9 mouse cellular contexts compared by ENCODE assay signal in the genomic region with DNA sequence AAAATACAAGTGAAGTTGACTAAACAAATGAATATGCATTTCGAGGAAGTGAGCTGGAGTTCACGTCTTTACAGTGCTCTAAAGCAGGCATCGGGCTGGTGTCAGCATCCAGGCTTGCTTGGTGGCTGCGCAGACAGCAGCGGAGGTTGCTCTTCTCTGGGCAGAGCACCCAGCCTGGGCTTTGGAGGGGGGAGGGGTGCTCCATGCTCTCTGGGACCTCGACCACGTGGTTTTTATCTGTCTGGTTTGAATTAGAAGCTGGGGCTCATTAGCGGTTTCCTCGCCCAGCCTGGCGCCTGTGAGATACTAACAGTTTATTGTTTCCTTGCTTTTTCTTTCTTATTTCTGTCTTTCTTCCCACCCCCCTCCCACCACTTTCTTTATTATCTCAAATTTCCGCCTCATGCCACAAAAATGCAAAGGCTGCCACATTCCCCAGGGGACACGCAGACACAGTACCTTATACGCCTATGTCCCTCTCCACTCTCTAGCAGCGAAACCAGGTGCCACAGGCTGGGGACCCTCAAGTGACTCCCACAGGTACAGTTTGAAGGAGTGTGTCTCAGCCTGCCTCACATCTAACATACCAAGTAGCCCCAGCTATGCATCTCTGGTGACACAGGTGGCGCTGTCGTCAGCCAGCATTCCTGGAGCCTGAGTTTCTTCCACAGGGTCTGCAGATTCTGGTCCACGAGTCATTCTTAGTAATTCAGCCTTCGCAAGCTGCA. TPM values are rescaled to one million over a fixed set of nuclear protein-coding genes. Genes with fewer than 3 reads are reported as not detected.
DNase-seq lines count a peak whose midpoint lies in the region; ATAC-seq and TF ChIP-seq lines count a peak whose summit lies in the region.
"Had no signal": no experiment of that assay in that cellular context is flagged by ENCODE, and none has a peak within 500 bp of the region (broad histone marks: within the 10 kb centered on the region; RNA-seq: fewer than 3 reads in every experiment).

No protein-coding gene starts in this region.

- TF ChIP-seq EP300 in heart, postnatal 0 days (IDR thresholded peaks at IDR 0.05; ENCODE audit: low read depth): no peak

- no peaks in the 10 kb centered on the region for H3K9me3 ChIP-seq in heart, postnatal 0 days (replicated peaks; ENCODE audit: control insufficient read depth, low read length)
- no peaks in the 10 kb centered on the region for H3K9me3 ChIP-seq in midbrain, embryonic 13.5 days
- H3K9me3 ChIP-seq: G1E had no signal

- 30% methylated on average over 18 of the region's 18 CpGs for WGBS in heart, postnatal 0 days
- 58% methylated on average over 18 of the region's 18 CpGs for WGBS in midbrain, embryonic 13.5 days

- H3K4me2 ChIP-seq in heart, postnatal 0 days (ENCODE audit: low read depth, low read length): no peak overlapping the region
- no peak overlapping the region for H3K4me2 ChIP-seq in midbrain, embryonic 13.5 days (replicated peaks)

- no peak overlapping the region for H3K27ac ChIP-seq in heart, postnatal 0 days (ENCODE audit: low read depth)
- H3K27ac ChIP-seq in midbrain, embryonic 13.5 days: no peak overlapping the region

- H3K27me3 ChIP-seq in heart, postnatal 0 days (ENCODE audit: control insufficient read depth, insufficient read depth, low read length): 0 out of 2 replicates have a peak, but pooled peaks cover 13% of the 10 kb centered on the region
- H3K27me3 ChIP-seq in midbrain, embryonic 13.5 days: no peaks in the 10 kb centered on the region

- H3K4me1 ChIP-seq in heart, postnatal 0 days (ENCODE audit: control insufficient read depth, insufficient read depth): no peaks in the 10 kb centered on the region
- H3K4me1 ChIP-seq in midbrain, embryonic 13.5 days (replicated peaks): no peaks in the 10 kb centered on the region

- H3K4me3 ChIP-seq in heart, postnatal 0 days (ENCODE audit: low read depth, low read length): no peak overlapping the region
- no peak overlapping the region for H3K4me3 ChIP-seq in midbrain, embryonic 13.5 days (replicated peaks)

- ATAC-seq in heart, postnatal 0 days (ENCODE audit: insufficient read depth, low read depth): no peak
- ATAC-seq in activated CD4-positive, CD25-positive, alpha-beta regulatory T cell, adult 4 months: no peak
- no peak for ATAC-seq in midbrain, embryonic 13.5 days

- intact Hi-C loops in heart, postnatal 25 days (cut with DNase I): no loop called here
- intact Hi-C loops in left cerebral cortex, postnatal 36 days (cut with DNase I): loop anchor here (10.0 kb wide), 1 partner anchor 310 kb away; no protein-coding TSS in a partner anchor

- no peaks in the 10 kb centered on the region for H3K36me3 ChIP-seq in heart, postnatal 0 days (replicated peaks; ENCODE audit: control insufficient read depth, insufficient read depth, low read length)
- no peaks in the 10 kb centered on the region for H3K36me3 ChIP-seq in midbrain, embryonic 13.5 days
- H3K36me3 ChIP-seq: G1E had no signal

- H3K9ac ChIP-seq in heart, postnatal 0 days (replicated peaks; ENCODE audit: low read depth, low read length): no peak overlapping the region
- H3K9ac ChIP-seq in midbrain, embryonic 13.5 days (replicated peaks): no peak overlapping the region

- 0 out of 2 replicates have a peak, but pooled peaks have one; percentile 4 for TF ChIP-seq CTCF in heart, postnatal 0 days (IDR thresholded peaks at IDR 0.05; ENCODE audit: low read depth)

- DNase-seq in heart, postnatal 0 days (ENCODE audit: low spot score): no peak
- no peak for DNase-seq in heart, postnatal 25 days (ENCODE audit: low spot score)
- DNase-seq in right cerebral cortex, postnatal 10 days (ENCODE audit: low spot score in 2 of 2): peak; percentile 59 to 60
- no peak for DNase-seq in right cerebral cortex, adult 18-20 months
- DNase-seq in left cerebral cortex, postnatal 36 days (ENCODE audit: low spot score in 2 of 2): peak; percentile 16 to 23
- DNase-seq in spleen, adult 12 weeks (ENCODE audit: low spot score): no peak

RNA-seq across cellular contexts. Expression of a gene that starts 36.6 kb away (rescaled TPM):
- 6.8 and 11.3 TPM in 2 replicates for total RNA-seq in heart, postnatal 0 days (2014; rRNA removed; ENCODE audit: low replicate concordance)
- polyA plus RNA-seq in heart, postnatal 0 days (2015; fragmentation: Nextera tagmentation; extraction: Ambion mirVana): 1.1 and 1.3 TPM in 2 replicates
- total RNA-seq in heart, postnatal 25 days (2021): 1 to 10 TPM; 7.5 to 7.9 TPM
- 10 to 100 TPM in 1 of 2 experiments, 1 to 10 TPM in 1; 7.9 to 18.6 TPM for total RNA-seq in left cerebral cortex, postnatal 36 days (2021)
- 1 to 10 TPM; 3.9 to 6.0 TPM for polyA plus RNA-seq in activated CD4-positive, CD25-positive, alpha-beta regulatory T cell, adult 4 months (2017; shearing (Covaris generic))
- polyA plus RNA-seq in midbrain, embryonic 13.5 days (2015; fragmentation: Nextera tagmentation; extraction: Ambion mirVana): 4.2 and 5.3 TPM in 2 replicates

Comparison
In these comparisons a context has a peak if more than half of its experiments do, and no peak if none do; other contexts are left out.
1. DNase-seq: peak in right cerebral cortex, postnatal 10 days (2 of 2) and left cerebral cortex, postnatal 36 days (2 of 2); none in heart, postnatal 0 days (single experiment), heart, postnatal 25 days (single experiment), right cerebral cortex, adult 18-20 months (single experiment) and spleen, adult 12 weeks (single experiment).